In genomic region chr4:33109720-33110458, GRCm38 (mm10) we compare ENCODE assay signal across 1 mouse cellular context.
TF ChIP-seq lines count a peak whose summit lies in the region.

No protein-coding gene starts in this region.

TF ChIP-seq in CH12.LX, 34 proteins besides CTCF, POLR2A, EP300 and RAD21 (continued from another document):
- TF ChIP-seq KAT2A (IDR thresholded peaks at IDR 0.05; ENCODE audit: insufficient replicate concordance, low read length) = no peak
- no peak; the same call in 1 of the 2 replicates for TF ChIP-seq RCOR1 (conservative IDR thresholded peaks at IDR 0.05; ENCODE audit: low read depth, low read length)
- TF ChIP-seq CHD1 (IDR thresholded peaks at IDR 0.05; ENCODE audit: low read depth, low read length) = no peak; the same call in 1 of the 2 replicates
- no peak for TF ChIP-seq ZC3H11A (IDR thresholded peaks at IDR 0.05; ENCODE audit: low read depth, low read length)
- no peak for TF ChIP-seq USF2 (conservative IDR thresholded peaks at IDR 0.05; ENCODE audit: low read depth, low read length)
- no peak for TF ChIP-seq ZNF384 (IDR thresholded peaks at IDR 0.05; ENCODE audit: low read depth, low read length)
- TF ChIP-seq MAFK (IDR thresholded peaks at IDR 0.05; ENCODE audit: insufficient replicate concordance, low read length) = peak; percentile 34; the same call in 1 of the 2 replicates
- TF ChIP-seq ZKSCAN1 (IDR thresholded peaks at IDR 0.05; ENCODE audit: borderline replicate concordance, low read depth, low read length) = no peak
- TF ChIP-seq MAX (IDR thresholded peaks at IDR 0.05; ENCODE audit: low read length) = peak; percentile 62
- no peak; the same call in 1 of the 2 replicates for TF ChIP-seq HCFC1 (IDR thresholded peaks at IDR 0.05; ENCODE audit: low read depth, low read length)
- peak; percentile 88 for TF ChIP-seq ETS1 (conservative IDR thresholded peaks at IDR 0.05; ENCODE audit: low read depth, low read length)
- 0 out of 2 replicates have a peak, but pooled peaks have one; percentile 24 for TF ChIP-seq NRF1 (IDR thresholded peaks at IDR 0.05; ENCODE audit: low read depth, low read length)
- 0 out of 2 replicates have a peak, but pooled peaks have one; percentile 36 for TF ChIP-seq ELF1 (IDR thresholded peaks at IDR 0.05; ENCODE audit: low read depth, low read length)
- no peak for TF ChIP-seq PAX5 (IDR thresholded peaks at IDR 0.05; ENCODE audit: low read length)
- TF ChIP-seq JUND (conservative IDR thresholded peaks at IDR 0.05; ENCODE audit: low read depth, low read length) = no peak
- TF ChIP-seq SMC3 (IDR thresholded peaks at IDR 0.05; ENCODE audit: low read depth, low read length) = no peak
- TF ChIP-seq SIN3A (IDR thresholded peaks at IDR 0.05; ENCODE audit: low read length) = no peak; the same call in 1 of the 2 replicates
